Mouse (Mus musculus): ENCODE measurements around the gene Vax2. TPM values are rescaled to one million over a fixed set of nuclear protein-coding genes. Genes with fewer than 3 reads are reported as not detected.

Vax2 gene
- total RNA-seq (2021): not detected
- long read RNA-seq, experiment 1: 0 reads
- long read RNA-seq, experiment 2: 0 reads

- peak; percentile 90 to 91 for DNase-seq
Observed at GRCm38 (mm10) chr6:83711067-83711675, at the start of gene Vax2. Gene Vax2 (plus strand): TSS chr6:83711264.

- DNase-seq: no peak
Observed at GRCm38 (mm10) chr6:83665009-83665408, 46.1 kb upstream of the Vax2 start.

- DNase-seq: peak; percentile 77 to 85
Observed at GRCm38 (mm10) chr6:83673395-83673794, 37.7 kb upstream of the Vax2 start.

- no peak for DNase-seq
Observed at GRCm38 (mm10) chr6:83677757-83678156, 33.3 kb upstream of the Vax2 start, which contains the start of gene Cd207. Gene Cd207 (minus strand): TSS chr6:83677857.

DNA sequence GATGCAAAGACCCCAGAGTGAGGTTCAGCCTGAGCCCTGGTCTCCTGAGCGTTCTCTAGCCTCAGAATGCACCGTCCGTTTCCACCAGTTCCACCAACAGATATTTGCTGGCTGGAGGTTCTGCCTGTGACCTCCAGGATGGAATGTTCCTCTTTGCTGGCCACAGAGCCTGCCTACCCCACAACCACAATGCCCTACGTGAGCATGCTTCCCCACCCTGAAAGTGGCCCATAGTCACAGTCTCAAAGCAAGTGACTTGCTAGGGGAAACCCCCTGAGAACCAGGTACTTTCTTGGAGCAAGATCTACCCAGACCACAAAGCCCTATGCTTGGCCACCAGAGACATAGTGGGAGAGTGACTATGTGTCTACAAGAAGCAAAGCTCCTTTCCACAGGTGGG, 21.7 kb upstream of the Vax2 start:
- DNase-seq: no peak

DNA sequence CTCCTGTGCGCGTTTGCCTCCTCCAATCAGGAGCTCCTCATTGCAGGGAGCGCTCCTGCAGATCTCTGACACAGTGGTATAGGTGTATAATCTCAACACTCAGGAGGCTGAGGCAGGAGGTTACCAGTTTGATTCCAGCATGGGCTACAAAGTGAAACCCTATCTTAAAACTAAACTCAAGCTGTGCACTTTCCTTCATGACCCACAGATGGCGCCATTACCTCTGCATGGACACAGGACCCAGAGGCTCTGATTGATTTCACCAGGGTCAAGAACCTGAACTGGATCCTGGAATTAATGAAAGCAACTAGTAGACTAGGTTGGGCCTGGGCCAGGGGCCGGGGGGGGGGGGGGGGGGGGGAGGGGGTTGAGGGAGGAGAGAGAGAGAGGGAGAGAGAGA, 20.8 kb upstream of the Vax2 start:
- peak; percentile 43 to 47 for DNase-seq

- no peak for DNase-seq
Observed at GRCm38 (mm10) chr6:83690936-83691335, 20.1 kb upstream of the Vax2 start.

DNA sequence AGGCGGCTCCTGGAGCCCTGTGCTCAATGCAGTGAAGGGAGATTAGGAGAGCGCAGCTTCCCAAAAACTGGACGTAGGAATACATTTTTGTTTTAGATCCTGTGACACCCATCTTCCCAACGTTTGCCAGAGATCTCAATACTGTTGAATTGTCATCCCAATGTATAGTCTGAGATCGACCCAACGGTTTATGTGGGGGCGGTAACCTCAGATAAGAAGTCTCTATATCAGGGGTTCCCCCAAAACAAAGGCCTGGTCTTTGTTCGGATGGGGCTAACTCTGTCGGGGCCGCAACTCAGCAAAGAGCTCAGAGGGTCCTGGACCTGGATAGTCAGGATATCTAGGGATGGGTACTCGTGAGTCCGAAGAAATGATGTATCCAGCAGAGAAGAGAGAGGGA, 18.1 kb upstream of the Vax2 start:
- DNase-seq: no peak

DNA sequence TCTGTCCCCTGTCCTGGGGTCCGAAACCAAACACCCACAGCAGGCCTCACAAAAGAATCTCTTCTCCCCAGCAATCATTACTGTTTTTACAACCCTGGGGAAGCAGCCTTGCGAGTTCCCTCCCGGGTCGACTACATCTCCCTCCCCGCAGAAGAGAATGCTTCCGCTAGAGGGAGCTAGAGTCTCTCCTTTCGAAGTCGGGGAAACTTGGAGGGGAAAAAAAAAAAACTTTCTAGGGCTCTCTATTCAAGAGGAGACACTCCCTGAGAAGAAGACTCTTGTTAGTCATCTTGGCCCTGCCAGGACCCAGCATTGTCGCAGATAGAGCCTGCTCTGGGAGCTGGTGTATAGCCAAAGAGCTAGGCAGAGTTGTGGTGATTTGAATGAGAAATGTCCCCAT, 17.2 kb upstream of the Vax2 start:
- peak; percentile 40 to 76 for DNase-seq

DNA sequence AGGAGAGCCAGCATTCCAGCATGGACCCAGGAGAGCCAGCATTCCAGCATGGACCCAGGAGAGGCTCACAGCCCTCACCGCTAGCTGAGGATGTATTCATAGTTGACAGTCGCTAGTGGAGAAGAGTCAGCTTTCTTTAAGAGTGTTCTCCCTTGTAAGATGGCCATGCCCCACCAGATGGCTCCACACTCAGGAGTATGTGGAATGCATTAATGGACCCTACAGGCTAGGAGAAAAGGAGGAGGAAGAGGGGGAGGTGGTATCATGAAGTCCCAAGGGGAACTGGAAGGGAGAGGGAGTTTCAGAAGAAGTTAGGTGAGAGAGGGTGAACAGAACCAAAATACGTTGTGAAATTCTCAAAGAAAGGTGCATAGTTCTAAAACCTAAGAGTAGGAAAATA, 15.3 kb upstream of the Vax2 start:
- DNase-seq: no peak

DNA sequence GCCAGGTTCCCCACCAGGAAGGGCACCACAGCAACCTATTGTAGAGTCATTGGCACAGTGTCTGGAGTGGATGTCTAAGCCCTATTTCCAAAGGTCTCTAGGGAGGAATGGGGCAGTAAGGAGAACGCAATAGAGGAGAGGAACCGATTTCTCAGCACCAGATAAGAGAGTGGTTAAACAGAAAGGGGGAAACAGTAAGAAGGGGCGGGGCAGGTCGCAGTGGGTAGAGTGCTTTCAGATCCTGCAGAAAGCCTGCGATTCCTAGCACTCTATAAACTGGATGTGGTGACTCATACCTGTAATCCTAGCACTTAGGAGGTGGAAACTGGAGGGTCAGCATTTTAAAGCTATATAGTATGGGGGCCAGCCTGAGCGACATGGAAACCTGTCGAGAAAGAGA, 14.4 kb upstream of the Vax2 start:
- DNase-seq: no peak

- DNase-seq: no peak
Observed at GRCm38 (mm10) chr6:83697932-83698331, 13.1 kb upstream of the Vax2 start.

- no peak for DNase-seq
Observed at GRCm38 (mm10) chr6:83699971-83700370, 11.1 kb upstream of the Vax2 start.

DNA sequence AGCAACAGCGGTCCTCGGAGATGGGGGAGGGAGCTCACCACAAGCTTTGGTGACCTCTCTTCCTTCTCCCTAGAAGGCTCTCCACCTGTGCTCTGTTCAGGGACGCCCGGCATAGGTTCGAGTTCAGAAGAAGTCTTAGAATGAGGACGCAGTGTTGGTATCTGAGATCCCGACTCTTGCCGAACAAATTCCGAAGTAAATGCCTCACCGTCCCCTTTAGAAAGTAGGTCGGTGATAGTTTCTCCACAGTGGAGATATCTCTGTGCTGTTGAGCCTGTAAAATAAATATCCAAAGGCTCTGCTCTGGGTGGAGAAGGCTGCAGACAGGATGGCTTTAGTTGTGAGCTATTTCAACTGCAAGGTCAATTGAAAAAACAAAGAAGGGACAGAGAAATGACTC, 10.1 kb upstream of the Vax2 start:
- no peak for DNase-seq

- no peak for DNase-seq
Observed at GRCm38 (mm10) chr6:83702146-83702999, 8.7 kb upstream of the Vax2 start.

GRCm38 (mm10) chr6:83703000-83703721, 7.9 kb upstream of the Vax2 start:
- DNase-seq: no peak

- no peak for DNase-seq
Observed at GRCm38 (mm10) chr6:83703722-83704078, 7.4 kb upstream of the Vax2 start.

DNA sequence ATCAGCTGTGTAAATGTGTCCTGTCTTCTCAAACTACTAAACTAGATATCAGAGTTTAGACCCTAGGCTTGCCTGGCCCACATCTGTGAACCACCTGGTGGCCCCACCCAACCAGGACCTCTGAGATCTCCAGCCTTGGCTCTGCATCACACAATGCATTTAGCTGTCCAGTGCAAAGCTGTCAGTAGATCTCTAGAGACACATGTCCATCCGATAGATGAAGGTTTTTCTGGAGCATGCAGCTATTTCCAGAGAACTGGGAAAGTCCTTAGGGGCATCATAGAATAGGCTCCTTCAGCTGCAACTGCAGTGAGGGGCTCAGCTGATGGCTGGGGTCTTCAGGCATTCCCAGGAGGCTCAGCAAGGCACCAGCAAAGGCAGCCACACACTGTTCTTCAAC, 6.8 kb upstream of the Vax2 start:
- no peak for DNase-seq

DNA sequence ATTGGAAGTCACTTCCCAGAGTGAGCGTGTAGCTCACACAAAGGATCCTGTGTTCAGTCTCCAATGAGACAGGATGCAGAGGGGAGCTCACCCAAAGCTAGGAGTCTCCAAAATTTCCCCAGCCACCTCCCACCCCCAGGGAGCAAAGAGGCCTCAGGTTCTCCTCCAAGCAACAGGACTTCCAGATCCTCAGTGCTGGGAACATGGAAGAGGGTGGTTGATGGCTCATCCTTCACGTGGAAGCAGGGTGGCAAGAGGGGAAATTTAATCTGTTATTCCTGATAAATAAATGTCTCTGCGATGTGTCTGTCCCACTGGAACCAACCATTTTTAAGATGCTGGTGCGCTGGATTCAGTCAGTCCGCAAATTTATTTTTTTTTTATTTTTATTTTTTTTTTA, 6.4 kb upstream of the Vax2 start:
- no peak for DNase-seq

DNA sequence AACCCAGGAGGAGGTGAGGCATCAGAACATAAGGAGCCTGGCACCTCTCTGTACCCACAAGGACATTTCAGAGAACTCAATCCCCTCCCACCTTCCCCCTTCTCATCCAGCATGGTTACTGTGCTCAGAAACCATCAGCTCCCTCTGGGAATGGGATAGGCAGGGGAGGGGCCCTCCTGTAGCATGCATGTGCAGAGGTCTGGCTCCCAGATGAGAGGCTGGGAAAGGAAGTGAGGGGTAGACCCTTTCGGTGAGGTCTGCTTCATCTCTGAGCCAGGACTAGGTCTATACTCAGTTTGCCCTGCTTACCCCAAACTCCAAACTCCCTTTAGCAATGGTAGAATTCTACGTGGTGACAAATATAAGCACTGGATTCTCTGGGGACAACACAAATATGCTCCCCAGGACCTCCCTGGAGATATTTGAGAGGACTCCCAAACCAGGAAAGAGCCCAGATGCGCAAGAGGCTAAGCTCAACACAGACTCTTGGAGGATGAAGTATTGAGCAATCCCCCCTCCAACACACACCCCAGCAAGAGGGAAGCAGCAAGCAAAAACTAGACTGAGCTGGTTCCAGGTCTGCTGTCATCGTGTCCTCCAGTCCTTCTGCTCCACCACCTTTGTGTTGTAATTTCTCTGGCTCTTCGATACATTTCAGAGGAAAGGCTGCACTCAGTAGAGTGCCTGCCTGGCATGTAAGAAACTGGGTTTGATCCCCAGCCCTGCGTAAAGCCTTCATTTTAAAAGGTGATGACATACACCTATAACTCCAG, 3.1 kb upstream of the Vax2 start:
- DNase-seq: no peak

GRCm38 (mm10) chr6:83710361-83711066, 550 bp upstream of the Vax2 start:
- DNase-seq: no peak
